Mouse (Mus musculus) right cerebral cortex, adult 2 months (tissue): Measurements from ENCODE around the gene Xrcc3.
A peak's percentile ranks its signal among the peaks of the same experiment; 100 is the strongest.

ENCODE experiments used
- DNase-seq, 2 experiments: peaks; one replicate each; pipeline ENCODE4 v3.0.0; 2021 to 2022; ENCODE audit warnings: low spot score in 2 of 2

The Xrcc3 gene

DNA sequence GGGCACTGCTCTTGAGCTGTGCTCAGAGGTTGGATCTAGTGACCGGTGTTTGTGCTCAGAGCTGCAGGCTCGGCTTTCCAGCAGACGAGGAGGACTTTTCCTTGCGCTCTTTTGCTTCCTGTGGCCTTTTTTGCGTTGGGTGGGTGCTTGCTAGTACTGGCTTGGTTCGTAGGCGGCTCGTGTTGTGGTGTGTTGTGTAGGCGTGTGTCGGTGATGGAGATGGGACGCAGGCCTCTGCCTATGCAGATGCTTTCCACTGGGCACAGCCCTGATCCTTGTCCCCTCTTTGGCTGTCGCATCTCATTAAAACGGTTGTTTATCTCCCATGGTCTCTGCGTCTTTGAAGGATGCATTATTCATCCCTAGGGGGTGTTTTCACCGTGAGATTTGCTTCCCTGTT is 38.8 kb downstream of the Xrcc3 start:
- no peak for DNase-seq

DNA sequence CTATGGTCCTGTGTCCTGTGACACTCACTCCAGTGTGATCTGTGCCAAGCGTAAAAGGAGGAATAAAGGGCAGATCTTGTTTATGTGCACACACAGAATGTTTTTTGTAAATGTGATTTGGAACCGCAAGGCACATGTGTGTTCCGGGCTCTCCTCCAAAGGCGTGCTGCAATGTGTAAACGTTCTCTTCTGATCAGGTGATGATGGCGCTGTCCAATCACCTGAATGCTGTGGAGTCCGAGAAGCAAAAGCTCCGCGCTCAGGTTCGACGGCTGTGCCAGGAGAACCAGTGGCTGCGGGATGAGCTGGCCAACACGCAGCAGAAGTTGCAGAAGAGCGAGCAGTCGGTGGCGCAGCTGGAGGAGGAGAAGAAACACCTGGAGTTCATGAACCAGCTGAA is 39.5 kb downstream of the Xrcc3 start:
- no peak for DNase-seq

DNA sequence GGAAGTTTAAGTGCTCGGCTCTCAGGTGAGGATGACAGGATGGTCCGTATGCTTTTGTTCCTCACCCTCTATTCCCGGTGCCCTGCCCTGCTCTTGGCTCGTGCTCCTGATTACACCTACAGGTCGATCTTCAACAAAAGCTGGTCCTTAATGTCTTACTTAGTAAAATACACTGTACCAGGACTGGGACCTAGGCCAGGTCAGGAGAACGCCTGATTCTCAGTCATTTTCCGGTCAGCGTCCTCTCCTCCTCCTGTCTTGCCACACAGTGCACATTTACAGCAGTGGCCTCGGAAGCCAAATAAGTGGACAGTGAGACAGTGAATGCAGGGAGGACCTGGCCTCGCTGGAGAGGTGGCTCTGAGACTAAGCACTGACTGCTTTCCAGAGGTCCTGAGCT is 43.0 kb downstream of the Xrcc3 start:
- DNase-seq: no peak

GRCm38 (mm10) chr12:111769816-111770577 is 43.7 kb downstream of the Xrcc3 start:
- no peak for DNase-seq

DNA sequence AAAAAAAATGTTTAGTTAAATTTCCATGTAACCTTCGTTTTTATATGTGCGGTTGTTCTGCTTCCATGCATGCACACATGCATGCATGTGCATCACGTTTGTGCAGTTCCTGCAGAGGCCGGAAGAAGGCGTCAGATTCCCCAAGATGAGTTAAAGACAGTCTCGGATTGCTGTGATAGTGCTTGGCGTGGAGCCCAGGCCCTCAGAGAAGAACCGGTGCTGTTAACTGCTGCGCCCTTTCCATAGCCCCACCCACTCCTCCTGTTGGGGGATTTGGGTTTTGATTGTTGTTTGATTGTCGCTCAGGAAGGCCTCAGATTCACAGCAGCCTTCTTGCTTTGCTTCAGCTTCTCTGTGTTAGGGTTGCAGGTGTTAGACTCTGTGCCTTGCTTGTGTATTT is 44.4 kb downstream of the Xrcc3 start:
- DNase-seq: peak in 1 of 2 experiments; percentile 39

DNA sequence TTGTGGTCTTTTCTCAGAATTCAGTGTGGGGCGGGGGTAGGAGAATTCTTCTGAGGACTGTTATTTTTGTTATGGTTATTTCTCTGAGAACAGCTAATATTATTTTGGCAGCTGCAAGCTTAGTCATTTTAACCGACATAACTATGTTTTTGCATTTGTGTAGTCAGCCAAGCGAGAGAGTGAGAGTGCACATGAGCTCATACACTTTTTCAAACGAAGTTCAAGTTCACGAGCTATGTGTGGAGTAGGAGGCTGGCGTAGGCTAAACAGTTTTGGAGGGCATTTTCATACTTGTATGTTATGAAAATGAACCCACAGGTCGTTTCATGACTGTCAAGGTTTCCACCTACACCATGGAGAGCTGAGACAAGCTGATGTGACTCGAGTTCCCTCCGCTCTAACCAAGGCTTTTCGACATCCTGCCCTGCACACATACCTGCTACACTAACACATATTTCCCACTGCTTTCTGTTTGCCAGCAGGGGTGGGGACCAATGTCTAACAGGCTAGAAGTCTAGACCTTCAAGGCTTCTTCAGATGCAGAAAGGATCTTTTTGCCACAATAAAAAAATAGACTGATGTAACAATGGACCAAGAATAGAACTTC is 45.2 kb downstream of the Xrcc3 start:
- DNase-seq: no peak

DNA sequence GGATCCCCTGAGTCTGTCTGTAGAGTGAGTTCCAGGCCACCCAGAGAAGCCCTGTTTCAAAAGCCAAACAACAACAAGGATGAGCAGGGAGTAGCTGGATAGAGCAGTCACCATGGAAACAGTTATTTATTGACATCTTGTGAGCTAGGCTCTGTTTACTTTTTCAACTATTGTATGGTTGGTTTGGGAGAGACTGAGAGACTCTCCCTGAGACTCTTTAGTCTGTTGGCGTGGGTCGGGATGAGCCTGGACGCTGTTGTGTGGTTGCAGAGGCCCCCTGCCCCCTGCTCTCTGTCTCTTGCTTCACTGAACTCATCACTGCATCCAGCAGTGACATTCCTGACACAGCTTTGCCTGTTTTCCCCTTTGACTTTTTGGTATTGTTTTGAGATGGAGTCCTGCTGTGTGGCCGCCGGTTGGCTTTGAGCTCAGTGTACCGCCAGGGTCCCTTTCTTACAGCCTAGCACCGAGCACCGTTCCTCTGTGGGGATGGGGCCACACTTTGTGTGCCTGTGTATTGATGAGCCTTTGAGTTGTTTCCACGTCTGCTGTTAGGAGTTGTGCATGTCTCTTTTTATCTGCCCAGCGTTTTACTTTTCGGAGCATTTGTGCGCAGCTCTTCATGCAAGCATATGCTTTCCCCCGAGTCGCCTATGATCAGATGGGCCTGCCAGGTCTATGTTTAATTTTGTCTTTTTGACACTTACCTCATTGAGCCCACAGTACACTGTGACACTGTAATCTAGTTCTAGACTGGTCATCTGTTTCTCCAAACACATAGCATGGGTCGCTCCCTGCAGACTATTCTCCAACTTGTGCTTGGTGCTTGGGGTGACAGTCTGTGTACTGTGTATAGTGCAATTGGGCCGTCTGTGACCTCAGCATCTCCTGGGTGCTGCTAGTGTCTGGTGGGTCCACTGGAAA is 47.1 kb downstream of the Xrcc3 start:
- DNase-seq: no peak

DNA sequence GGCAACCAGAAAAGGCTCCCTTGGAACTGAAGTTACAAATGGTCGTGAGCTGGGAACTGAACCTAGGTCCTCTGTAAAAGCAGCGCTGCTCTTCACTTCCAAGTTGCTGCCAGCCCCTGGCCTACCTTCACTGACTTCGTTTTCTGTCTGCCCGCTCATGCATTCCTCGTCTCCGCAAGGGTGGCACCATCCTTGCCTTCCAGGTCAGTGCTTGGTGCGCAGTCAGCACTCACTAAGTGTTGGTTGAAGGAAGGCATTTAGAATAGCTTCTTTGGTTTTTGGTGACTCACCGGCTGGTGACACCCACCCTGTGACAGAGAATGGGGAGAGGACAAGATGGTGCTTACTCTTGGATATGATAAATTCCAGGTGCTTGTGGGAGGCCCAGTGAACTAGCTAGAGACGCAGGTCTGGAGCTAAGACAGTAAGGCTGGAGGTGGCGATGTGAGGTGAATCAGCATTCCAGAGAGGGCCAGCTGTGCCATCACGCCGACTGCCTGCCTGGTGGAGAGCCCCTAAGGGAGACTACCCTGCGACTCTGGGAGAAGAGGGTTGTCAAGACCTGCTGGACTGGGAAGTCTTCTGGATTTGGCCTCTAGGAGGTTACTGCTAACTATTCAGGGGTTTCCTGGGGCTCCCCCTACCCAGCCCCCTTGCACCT is 50.9 kb downstream of the Xrcc3 start:
- peak; percentile 46 to 57 for DNase-seq

GRCm38 (mm10) chr12:111760306-111760908 is 53.3 kb downstream of the Xrcc3 start:
- no peak for DNase-seq

DNA sequence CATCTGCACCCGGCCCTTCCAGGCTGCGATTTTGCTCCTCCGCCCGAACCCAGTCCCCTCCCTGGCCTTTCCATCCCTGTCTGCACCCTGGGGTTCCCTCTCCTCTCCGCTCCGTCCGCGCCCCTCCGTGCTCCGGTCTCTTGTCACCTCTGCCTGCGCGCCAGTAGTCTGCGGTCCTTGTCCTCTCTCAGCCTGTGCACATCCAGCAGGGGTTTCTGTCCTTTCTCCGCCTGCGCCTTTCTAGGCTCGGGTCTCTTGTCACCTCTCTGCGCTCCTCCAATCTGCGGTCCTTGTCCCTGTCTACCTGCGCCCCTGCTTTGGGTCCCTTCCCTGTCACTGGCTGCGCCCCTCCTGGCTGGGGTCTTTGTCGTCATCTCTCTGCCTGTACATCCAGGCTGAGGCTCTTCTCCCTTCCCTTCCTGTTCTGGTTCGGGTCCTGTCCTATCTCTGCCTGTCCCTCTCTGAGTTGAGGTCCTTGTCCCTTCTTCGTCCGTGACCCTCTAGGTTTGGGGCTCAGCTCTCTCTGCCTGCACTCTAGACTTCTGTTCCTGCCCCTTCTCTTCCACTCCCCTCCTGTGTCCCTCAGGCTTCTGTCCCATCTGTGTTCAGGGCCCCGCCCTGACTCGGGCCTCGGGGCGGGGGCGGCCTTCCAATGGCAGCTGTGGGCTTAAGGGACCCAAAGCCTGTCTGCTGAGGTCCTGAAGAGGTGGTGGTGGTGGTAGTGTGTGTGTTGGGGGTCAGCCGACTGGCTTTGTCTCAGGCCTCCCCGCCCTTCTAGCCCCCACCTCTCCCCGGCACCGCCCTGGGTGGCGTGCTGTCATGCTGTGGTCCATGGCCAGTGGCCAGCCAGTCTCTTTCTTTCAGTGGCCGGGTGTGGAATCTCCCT is 54.3 kb downstream of the Xrcc3 start:
- peak in 1 of 2 experiments; percentile 44 for DNase-seq

DNA sequence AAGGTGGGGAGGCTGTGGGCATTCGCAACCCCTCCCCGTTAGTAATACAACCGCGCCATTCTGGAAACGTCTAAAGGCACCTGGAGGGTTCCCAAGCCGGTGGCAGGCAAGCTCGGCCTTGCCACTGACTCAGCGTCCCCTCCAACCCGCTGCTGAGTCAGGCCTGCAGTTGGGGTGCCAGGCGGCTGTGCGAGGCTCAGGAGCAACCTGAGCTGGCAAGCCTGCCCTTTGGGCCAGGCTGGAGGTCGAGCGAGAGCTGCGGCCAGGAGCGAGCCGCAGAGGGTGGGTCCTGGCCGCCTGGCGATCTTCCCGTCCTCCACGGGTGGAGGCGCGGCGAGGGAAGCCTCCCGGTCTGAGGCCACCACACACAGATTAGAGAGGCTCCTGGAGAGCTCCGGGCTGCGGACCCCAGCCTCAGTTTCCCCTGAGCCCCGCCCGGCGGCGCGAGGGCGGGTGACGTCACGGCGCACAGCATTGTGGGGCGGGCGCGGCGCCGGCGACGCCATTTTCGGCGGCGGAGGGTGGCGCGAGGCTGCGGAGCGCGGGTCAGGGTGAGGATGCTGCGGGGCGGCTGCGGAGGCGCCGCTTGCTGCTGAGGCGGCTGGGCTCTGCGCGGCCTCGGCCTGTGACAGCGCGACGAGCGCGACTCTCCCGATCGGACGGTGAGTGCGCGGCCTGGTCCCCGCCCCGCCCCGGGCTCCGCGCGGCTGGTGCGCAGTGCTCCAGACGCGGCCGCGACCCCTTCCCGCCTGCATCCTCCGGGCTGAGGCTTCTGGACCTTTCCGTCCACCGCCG is 55.1 kb downstream of the Xrcc3 start, which contains the start of gene Klc1:
Gene Klc1 (plus strand): TSS at position 469 of the 795 bp plus-strand sequence.
- DNase-seq: peak; percentile 77 to 79

DNA sequence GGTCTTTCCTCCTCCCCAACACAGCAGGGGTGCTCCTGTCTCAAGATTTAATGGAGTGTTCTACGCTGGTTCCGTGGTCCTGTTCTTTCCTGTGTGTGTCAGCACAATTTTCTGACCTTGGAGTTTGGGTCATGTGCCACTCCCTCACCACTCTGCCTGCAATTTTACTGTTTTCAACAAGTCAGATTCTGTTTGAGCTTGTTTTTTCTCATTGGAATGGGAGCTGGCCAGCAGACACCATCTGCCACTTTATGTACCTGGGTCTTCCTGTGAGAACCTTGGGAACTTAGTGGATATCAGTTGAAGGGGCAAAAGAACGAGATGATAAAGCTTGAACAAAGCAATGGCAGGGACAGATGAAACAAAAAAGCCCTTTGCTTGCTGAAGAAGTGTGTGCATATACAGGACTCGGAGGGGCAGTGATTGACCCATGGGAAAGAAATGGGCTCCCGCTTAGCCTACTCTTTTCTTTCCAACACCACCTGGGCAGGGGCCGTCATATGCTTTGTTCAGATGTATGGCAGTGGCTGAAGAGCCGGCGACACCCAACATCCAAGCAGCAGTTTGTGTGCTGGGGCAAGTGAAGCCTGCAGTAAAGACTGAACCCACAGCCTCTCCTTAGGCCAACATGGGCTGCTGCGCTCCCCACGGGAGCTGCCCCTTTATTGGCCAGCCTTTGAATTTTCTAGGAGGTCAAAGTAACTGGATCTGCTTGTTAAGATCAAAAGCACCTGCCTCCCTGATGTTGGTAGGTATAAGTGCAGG is 55.9 kb downstream of the Xrcc3 start:
- DNase-seq: no peak

DNA sequence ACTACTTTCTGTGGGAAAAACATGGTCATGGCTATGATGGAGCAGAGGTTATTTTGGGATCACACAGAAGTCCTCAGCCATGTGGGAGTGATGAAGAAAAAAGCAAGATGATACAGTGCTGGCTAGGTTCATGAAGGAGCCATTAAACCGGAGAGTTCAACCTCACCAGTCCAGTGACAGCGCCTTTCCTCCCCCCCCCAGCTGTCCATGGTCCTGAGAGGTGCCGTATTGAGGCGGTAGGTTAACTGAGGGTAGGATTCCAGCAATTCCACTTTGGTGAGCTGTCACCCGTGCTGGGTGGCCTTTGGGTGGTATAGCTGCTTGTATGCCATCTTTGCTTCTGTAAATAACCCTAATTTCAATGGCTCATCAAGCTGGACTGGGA is 57.0 kb downstream of the Xrcc3 start:
- no peak for DNase-seq

DNA sequence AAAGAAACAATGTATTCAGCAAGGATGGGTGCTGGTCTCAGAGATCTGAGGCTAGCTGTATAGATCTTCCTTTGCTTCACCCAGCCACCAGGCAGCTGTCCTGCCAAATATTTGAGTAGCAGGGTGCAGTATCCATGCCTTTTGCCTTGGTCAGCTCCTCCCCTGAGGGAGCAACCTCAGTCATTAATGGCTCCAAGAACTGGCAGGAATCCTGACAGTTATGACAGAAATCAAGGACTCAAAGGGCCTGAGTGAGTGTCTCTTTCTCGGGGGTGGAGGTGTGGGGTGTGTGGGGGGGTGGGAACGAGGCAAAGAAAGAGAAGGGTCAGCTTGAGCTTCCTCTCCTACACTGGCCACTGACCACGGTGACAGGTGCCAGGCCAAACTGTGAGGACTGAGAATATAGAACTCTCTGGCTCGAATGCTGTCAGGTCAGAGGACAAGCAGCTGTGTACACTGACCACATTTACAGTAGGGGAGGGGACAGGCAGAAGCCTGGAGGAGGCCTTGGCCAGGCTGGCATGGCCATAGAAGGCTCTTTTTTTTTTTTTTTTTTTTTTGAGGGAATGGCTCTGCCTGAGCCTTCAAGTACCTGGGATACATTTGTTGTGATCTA is 57.5 kb downstream of the Xrcc3 start:
- DNase-seq: no peak

GRCm38 (mm10) chr12:111755231-111755630 is 58.4 kb downstream of the Xrcc3 start:
- DNase-seq: no peak

DNA sequence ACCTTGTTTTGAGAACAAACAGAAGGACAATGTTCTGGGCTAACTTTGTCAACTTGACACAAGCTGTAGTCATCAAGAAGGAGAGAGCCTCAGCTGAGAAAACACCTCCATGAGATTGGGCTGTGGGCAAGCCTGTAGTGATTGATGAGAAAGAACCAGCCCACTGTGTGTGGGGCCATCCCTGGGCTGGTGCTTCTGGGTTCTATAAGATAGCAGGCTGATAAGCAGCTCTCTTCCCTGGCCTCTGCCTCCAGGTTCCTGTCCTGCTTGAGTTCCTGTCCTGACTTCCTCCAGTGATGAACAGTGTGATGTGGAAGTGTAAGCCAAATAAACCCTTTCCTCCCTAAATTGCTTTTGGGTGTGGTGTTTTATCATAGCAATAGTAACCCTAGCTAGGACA is 59.0 kb downstream of the Xrcc3 start:
- no peak for DNase-seq

DNA sequence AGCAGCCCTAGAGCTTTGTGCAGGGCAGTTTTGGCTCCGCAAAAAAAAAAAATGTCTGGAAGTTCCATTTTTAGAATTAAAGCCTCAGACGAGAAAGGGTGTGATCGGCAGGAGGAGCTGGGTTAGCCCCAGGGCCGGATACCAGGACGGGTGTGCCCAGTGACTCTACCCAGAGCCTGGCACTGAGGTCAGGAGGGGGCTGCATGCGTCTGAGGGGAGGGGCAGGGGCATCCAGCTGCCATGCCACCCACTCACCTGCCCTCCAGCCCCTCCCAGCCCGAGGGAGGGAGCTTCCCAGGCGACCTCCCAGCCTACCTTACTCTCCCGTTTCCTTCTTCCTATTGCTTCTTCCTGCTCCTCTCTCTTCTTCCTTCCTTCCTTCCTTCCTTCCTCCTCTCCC is 60.3 kb downstream of the Xrcc3 start:
- no peak for DNase-seq
